Mouse (Mus musculus) bone marrow, adult 2 months (tissue): ENCODE measurements around the gene Dmgdh. TPM values are rescaled to one million over a fixed set of nuclear protein-coding genes. Genes with fewer than 3 reads are reported as not detected.

ENCODE experiments used
- H3K27ac ChIP-seq: fragments of 200-500 bp; 2 replicates; pipeline ENCODE4 v1.5.1; 2012; ENCODE audit warnings: low read depth, mild to moderate bottlenecking, control low read depth, inconsistent platforms, low read length; ENCODE audit not compliant: control insufficient read depth, poor library complexity, insufficient read depth
- H3K4me1 ChIP-seq: fragments of 200-500 bp; 2 replicates; pipeline ENCODE4 v1.6.1; 2011; ENCODE audit warnings: low read length; ENCODE audit not compliant: control insufficient read depth, insufficient read depth
- H3K4me3 ChIP-seq: fragments of 200-500 bp; replicated peaks from 2 replicates; pipeline ENCODE3; 2011; ENCODE audit warnings: mild to moderate bottlenecking, low read depth, low read length, control low read depth; ENCODE audit not compliant: control insufficient read depth
- CTCF ChIP-seq: fragments of 200-500 bp; IDR thresholded peaks from 2 replicates; pipeline ENCODE4 v1.5.1; 2011; ENCODE audit warnings: low read length, control low read depth; ENCODE audit not compliant: control insufficient read depth, insufficient read depth
- POLR2A ChIP-seq: fragments of 200-500 bp; IDR thresholded peaks from 2 replicates; pipeline ENCODE4 v1.6.1; 2011; ENCODE audit warnings: low read depth, mild to moderate bottlenecking, control low read depth, low read length, borderline replicate concordance; ENCODE audit not compliant: control insufficient read depth
- WGBS: fragments of 180-500 bp; shearing (Covaris S2); methylation state at CpG from one replicate; pipeline ENCODE4 v1.1.7; 2018; 5-methylcytosine and 5-hydroxymethylcytosine counted together
- polyA plus RNA-seq: library from polyadenylated mRNA; stranded (reverse); fragments of >200 nt; gene quantifications from 2 replicates; pipeline ENCODE4 v1.2.4, GENCODE M21; 2011; ENCODE audit warnings: low replicate concordance; ENCODE audit not compliant: missing spikeins, insufficient read depth, insufficient read length

The Dmgdh gene
- polyA plus RNA-seq, 1 experiment: 5.6 TPM

GRCm38 (mm10) chr13:93793643-93794182, 119.5 kb downstream of the Dmgdh start:
- no peak overlapping the region for H3K27ac ChIP-seq
- 82% methylated on average over 10 of the region's 10 CpGs for WGBS
- TF ChIP-seq POLR2A (no peak), CTCF (no peak)
- no peaks in the 10 kb centered on the region for H3K4me1 ChIP-seq
- H3K4me3 ChIP-seq: no peak overlapping the region

GRCm38 (mm10) chr13:93797011-93797600, 122.9 kb downstream of the Dmgdh start:
- no peak for TF ChIP-seq POLR2A
- TF ChIP-seq CTCF: no peak
- 66% methylated on average over 5 of the region's 5 CpGs for WGBS
- no peaks in the 10 kb centered on the region for H3K4me1 ChIP-seq

More at GRCm38 (mm10) chr13:93797011-93797600, 122.9 kb downstream of the Dmgdh start:
- Histone ChIP-seq H3K4me3 (no peak overlapping the region), H3K27ac (no peak overlapping the region)

Other genes with a start within 250 kb of the Dmgdh start
- gene Jmy, start 174.6 kb upstream of the Dmgdh start, polyA plus RNA-seq: 6.1 TPM in 2 replicates
- gene Bhmt, start 36.5 kb upstream of the Dmgdh start, polyA plus RNA-seq: 1.1 and 2.6 TPM in 2 replicates
- gene Bhmt2, start 131 bp upstream of the Dmgdh start, polyA plus RNA-seq: 1.8 TPM in 1 of 2 replicates, not detected in the other
- 4.9 and 8.9 TPM in 2 replicates for gene Arsb, start 97.2 kb downstream of the Dmgdh start, polyA plus RNA-seq